Mouse (Mus musculus) lung, postnatal 0 days (tissue): ENCODE measurements around the gene Nicn1.

Experiments
- CTCF ChIP-seq: IDR thresholded peaks from 2 replicates; pipeline ENCODE4 v1.5.1; 2016; ENCODE audit warnings: antibody characterized with exemption, mild to moderate bottlenecking
- EP300 ChIP-seq: IDR thresholded peaks from 2 replicates; pipeline ENCODE4 v1.6.1; 2016; ENCODE audit warnings: antibody characterized with exemption, mild to moderate bottlenecking, control low read depth

- TF ChIP-seq CTCF (no peak), EP300 (peak; percentile 69)
These were observed 27.7 kb upstream of the Nicn1 start for GRCm38 (mm10) chr9:108262494-108263049.
